Mouse (Mus musculus) mouse embryonic stem cell (cell line): ENCODE measurements at regions not wholly inside any gene's neighbourhood (a gene's known extent, or its start where the extent isn't known, plus 50 kb on each side); places are given as distances from the start of the nearest gene placed in this dataset.
"Not testable (repeated sequence)": the region's sequence is repeated elsewhere in the genome, so short reads cannot be mapped to it uniquely, and the experiment has no call there.

Experiments used
- in situ Hi-C, 2 experiments: fragments of 300-500 bp; cut with MboI; formaldehyde crosslinking; loops; 1 replicate in 1 of 2; 3 replicates in 1 of 2; pipeline ENCODE4 v1.14.3; 2019 to 2020; ENCODE audit warnings: low sequenced_read_pairs in 2 of 2, low pct_unique_long_range_greater_than_20kb in 1 of 2, mixed read lengths in 1 of 2; ENCODE audit not compliant: unreplicated experiment in 1 of 2

GRCm38 (mm10) chr14:16006968-16007367 lies 242.1 kb upstream of the Ngly1 start:
- in situ Hi-C loops = no loop called here

DNA sequence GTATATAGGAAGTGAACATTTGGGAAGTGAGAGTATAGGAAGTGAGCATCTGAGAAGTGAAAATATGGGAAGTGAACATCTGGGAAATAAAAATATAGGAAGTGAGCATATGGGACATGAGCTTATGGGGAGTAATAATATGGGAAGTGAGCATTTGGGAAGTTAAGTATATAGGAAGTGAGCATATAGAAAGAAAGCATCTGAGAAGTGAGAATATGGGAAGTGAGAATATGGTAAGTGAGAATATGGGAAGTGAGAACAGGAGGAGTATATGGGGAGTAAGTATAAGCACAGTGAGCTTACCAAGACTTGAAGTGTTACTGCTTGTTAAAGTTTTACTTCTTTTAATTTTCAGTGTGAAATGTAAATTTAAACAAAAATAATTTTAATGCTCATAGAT lies 239.3 kb upstream of the Ngly1 start:
- in situ Hi-C loops = no loop called here

DNA sequence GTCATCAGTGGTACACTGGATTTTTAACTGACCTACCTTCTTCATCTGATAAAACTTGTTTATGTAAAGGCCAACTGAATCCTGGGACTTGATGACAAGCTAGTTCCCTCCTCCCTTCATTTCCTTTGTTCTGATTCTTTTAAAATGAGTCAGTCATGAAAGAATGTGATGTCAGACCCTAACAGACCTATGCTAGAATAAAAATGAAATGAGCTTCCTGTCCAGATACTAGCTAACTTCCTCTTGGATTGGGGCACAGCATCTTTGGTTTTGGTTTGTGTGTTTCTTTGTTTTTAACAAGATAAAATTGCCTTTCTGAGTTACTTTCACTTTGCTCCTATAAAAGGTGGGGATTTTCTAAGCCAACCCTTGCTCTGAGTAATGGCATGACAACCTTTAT lies 225.2 kb upstream of the Ngly1 start:
- in situ Hi-C loops = no loop called here

DNA sequence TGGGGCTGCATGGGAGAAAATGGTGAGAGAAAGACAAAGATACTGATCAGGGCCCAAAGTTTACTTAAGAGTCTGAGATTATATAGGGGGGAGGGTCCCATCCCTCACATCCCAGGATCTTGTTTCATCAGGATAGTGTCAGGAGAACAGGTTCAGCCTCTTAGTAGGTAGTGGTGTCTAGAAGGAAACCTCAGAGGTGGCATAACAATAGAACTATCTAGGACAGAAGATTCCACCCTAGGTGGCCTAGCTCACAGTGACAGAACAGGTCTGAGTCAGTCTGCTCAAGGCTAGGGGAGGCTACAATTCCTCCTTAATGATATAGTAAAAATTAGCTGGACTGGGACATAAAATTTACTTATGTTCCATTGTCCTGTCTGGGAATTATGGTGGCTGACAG lies 211.3 kb upstream of the Ngly1 start:
- in situ Hi-C loops = no loop called here

- in situ Hi-C loops = no loop called here
Observed at GRCm38 (mm10) chr14:16038336-16038735, 210.7 kb upstream of the Ngly1 start.

DNA sequence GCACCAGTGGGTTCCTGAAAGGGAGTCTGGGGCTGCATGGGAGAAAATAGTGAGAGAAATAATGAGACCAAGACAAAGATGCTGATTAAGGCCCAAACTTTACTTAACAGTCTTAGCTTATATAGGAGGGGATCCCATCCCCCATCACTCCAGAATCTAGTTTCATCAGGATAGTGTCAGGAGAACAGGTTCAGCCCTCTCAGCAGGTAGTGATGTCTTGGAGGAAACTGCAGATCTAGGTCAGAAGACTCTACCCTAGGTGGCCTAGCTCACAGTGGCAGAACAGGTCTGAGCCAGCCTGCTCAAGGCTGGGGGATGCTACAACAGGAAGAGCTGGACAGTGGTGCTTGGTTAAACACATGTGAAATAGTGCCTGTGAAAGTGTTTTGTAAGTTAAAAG lies 204.6 kb upstream of the Ngly1 start:
- in situ Hi-C loops = no loop called here

DNA sequence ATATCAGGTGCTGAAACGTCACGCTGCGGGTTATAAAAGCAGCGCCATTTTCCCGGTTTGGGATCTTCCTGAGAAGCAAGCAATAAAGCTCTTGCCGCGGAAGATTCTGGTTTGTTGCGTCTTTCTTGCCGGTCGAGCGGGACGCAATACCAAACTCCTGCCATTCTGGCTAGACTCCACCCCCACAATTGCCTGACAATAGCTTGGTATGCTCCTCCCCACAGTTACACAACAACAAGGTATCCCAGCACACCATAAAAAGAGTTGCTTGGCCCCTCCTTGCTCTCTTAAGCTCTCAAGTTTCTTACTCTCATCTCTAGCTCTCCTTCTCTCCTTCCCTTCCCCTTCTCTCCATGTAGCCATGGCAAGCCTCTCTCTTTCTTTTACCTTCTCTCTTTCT lies 176.5 kb upstream of the Ngly1 start:
- in situ Hi-C loops = not testable (repeated sequence)

GRCm38 (mm10) chr14:16074089-16074488 lies 175.0 kb upstream of the Ngly1 start:
- in situ Hi-C loops = no loop called here

- in situ Hi-C loops = no loop called here
Observed at GRCm38 (mm10) chr14:16079096-16079495, 170.0 kb upstream of the Ngly1 start.

GRCm38 (mm10) chr14:16087231-16087630 lies 161.8 kb upstream of the Ngly1 start:
- in situ Hi-C loops = not testable (repeated sequence)

DNA sequence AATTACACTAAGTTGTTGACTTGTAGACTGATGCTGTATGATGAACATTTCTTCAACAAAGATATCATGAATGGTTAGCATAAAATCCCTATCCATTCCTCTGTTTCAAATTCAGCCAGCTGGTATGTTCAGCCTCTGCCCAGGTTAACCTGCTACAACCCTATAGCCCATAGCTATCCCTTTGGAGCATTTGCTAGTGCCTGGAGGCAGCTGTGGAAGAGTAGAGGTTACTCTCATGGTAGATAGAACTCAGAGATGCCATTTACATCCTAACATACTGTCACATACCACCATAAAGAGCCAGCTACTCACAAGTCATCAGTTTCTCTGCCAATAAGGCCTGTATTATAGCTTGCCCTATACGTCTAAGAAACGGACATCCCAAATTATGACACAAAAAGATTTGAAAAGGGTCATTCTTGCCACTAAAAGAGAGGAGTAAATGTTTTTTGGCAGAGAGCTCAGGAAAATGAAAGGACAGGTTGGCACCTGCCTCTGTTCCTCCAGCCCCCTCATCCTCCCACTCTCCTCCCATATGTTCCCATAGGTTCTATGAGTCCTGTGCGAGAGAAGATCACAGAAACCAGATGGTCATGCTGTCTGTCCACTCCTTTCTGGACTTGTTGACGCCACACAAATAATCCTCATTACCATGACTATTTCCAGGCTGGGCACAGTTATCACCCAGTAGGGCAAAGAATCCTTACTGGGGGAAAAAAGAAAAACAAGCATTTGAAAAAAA lies 156.5 kb upstream of the Ngly1 start:
- in situ Hi-C loops = no loop called here

- in situ Hi-C loops = no loop called here
Observed at GRCm38 (mm10) chr14:16093133-16093505, 156.0 kb upstream of the Ngly1 start.

DNA sequence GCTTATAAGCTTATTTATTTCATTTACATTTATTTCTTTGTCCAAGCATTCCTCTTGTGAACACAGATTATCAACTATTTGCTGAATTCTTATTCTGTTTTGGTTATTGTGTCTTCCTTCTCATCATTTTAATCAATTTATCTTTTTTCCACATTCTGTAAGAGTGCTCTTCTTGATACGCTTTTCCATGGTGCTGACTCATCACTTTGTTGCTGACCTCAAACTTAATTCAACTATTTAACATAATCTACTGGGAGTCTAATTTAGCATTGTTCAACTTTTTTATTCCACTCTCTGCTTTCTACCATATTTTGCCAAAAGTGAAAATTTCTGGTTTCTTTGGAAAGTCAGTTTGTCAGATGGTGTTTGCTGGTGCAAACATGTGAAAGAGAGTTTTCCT lies 139.7 kb upstream of the Ngly1 start:
- in situ Hi-C loops = no loop called here

GRCm38 (mm10) chr14:16132672-16133071 lies 116.4 kb upstream of the Ngly1 start:
- in situ Hi-C loops = no loop called here

- in situ Hi-C loops = no loop called here
Observed at GRCm38 (mm10) chr14:16133410-16133809, 115.7 kb upstream of the Ngly1 start.

DNA sequence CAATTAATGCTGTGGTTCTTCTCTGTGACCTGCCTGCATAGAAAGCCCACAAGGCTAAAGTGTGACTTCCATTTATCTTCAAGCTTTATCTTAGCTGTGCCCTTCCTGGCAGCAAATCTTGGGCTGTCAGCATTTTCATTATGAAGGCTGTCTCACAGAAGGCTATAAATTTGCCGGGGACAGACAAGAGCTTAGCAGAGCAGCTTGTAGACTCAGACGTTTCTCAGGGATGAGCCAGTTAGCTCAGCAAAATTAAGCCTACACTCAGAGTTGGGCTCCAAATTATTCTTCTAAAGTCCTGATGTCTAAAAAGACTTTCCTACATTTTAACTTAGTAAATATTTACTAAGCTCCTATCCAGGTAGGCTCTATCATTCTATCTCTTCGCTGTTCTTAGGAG lies 112.9 kb upstream of the Ngly1 start:
- in situ Hi-C loops = no loop called here

DNA sequence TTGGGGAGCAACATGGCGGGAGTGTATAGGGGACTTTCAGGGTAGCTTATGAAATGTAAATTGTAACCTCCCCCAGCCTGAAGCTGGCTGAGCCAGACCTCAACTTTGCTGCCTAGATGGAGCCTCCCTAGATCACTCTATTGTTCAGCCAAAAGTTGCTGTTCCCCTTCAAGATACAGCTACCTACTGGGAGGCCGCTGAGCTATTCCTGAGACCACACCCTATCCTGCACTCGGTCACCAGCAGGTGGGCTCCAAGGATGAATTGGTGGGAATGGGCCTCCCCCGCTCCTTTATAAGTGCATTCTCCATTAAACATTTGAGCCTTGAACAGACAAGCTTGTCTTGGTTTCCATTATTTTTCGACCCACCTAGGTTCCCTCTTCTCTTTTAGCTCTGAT lies 104.8 kb upstream of the Ngly1 start:
- in situ Hi-C loops = no loop called here

DNA sequence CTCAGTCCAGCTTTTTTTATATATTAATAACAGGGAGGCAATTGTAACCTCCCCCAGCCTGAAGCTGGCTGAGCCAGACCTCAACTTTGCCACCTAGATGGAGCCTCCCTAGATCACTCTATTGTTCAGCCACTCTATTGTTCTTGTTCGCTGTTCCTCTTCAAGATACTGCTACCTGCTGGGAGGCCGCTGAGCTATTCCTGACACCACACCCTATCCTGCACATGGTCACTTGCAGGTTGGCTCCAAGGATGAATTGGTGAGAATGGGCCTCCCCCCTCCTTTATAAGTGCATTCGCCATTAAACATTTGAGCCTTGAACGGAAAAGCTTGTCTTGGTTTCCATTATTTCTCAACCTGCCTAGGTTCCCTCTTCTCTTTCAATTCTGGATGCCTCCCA lies 102.3 kb upstream of the Ngly1 start:
- in situ Hi-C loops = no loop called here

- in situ Hi-C loops = no loop called here
Observed at GRCm38 (mm10) chr14:16151815-16152214, 97.3 kb upstream of the Ngly1 start.

DNA sequence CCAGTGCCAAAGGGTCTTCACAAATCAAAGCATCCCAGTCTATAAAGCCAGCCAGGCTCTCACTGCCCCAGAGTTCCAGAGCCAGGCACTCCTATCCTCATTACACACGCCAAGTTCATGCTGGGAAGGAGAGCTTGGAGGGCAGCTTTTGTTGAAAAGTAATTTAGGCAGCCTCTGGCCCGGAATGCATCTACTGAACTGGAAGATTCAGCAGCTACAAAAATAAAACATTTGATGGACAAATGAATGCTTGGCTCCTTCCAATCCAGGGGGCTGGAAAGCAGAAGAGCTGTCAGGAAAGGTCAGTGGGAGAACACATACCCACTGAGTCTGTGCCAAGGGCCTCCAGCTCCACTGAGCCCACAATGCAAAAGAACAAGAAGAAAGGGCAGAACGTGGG lies 96.4 kb upstream of the Ngly1 start:
- in situ Hi-C loops = no loop called here

DNA sequence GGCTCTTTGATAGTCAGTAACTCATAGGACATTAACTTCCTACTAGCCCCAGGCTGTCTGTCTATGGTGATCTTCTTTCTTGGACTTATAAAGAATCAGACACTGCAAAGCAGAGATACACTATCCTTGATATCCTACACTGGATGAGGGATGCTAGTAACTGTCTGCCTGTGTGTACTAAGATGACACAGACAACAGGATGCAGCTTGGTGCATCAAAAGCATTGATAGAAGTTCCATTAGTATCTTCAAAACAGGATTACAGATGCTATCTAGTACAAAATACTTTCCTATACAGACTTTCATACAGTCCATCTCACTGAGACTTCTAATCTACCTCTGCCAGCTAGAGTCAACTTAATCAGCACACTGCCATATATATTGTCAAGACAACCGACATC lies 94.0 kb upstream of the Ngly1 start:
- in situ Hi-C loops = no loop called here
